Mouse (Mus musculus) small intestine, adult 2 months (tissue): Measurements from ENCODE around the gene Fam111a.

Source experiments
- CTCF ChIP-seq: fragments of 200-500 bp; IDR thresholded peaks from 2 replicates; pipeline ENCODE4 v1.5.1; 2012; ENCODE audit warnings: low read depth, mild to moderate bottlenecking, control low read depth, inconsistent platforms, low read length, moderate library complexity, mixed read lengths; ENCODE audit not compliant: insufficient replicate concordance, insufficient read length; ENCODE audit errors: extremely low read depth
- POLR2A ChIP-seq: fragments of 200-500 bp; IDR thresholded peaks from 2 replicates; pipeline ENCODE4 v1.6.1; 2012; ENCODE audit warnings: low read depth, mild to moderate bottlenecking, control low read depth, inconsistent platforms, low read length, moderate library complexity

DNA sequence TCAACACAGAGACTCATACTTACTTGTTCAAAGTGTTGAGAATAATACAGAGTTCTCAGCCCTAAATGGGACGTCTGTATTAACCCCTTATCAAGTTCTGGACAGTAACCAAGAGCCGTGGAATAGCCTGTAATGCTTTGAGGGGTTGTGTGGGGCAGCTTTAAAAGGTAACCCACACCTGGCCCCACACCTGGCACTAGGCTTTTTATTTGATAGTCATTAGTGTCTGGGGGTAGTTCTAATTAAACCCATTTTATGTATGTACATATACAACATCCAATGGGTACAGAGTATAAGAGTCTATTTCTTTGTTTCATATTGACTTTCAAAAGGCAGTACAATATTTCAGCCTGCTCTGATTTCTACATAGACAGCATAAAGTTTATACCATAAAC, 49.6 kb downstream of the Fam111a start:
- no peak for TF ChIP-seq POLR2A
- TF ChIP-seq CTCF, result no peak
